Mouse (Mus musculus): ENCODE data around the gene Riok2. TPM values are rescaled to one million over a fixed set of nuclear protein-coding genes. Genes with fewer than 3 reads are reported as not detected.

Gene Riok2
- polyA plus RNA-seq, 1 experiment from 2014 or later = 26.1 TPM

Other genes starting within 250 kb of the Riok2 start
- 10.3 and 20.6 TPM in 2 replicates for gene Lix1, start 28.4 kb downstream of the Riok2 start, polyA plus RNA-seq (2014; fragmentation: Nextera tagmentation; extraction: Ambion mirVana)